Mouse (Mus musculus) kidney, postnatal 0 days (tissue): Measurements from ENCODE around the gene Pdf. TPM values are rescaled to one million over a fixed set of nuclear protein-coding genes. Genes with fewer than 3 reads are reported as not detected.

Experiments used
- ATAC-seq: fragments of 200-750 bp; cut with Nextera tagmentation; replicated peaks from 2 replicates; pipeline ENCODE4 v1.8.0; 2017; ENCODE audit warnings: low read depth, moderate number of reproducible peaks, moderate TSS enrichment, moderate library complexity; ENCODE audit not compliant: low FRiP score
- DNase-seq: peaks from one replicate; pipeline ENCODE4 v3.0.0-alpha.2; 2016; ENCODE audit warnings: low spot score
- H3K27ac ChIP-seq: fragments of 300-500 bp; sonication (generic); 2 replicates; pipeline ENCODE4 v1.5.1; 2014; ENCODE audit warnings: mild to moderate bottlenecking
- H3K27me3 ChIP-seq: fragments of 300-500 bp; sonication (generic); 2 replicates; pipeline ENCODE4 v1.6.1; 2014; ENCODE audit warnings: low read length, mixed read lengths; ENCODE audit not compliant: insufficient read depth
- H3K36me3 ChIP-seq: fragments of 300-500 bp; sonication (generic); 2 replicates; pipeline ENCODE4 v1.6.1; 2014; ENCODE audit warnings: low read length, mixed read lengths; ENCODE audit not compliant: insufficient read depth
- H3K4me1 ChIP-seq: fragments of 300-500 bp; sonication (generic); replicated peaks from 2 replicates; pipeline ENCODE4 v1.6.1; 2014; ENCODE audit warnings: antibody characterized with exemption, low read length, mixed read lengths; ENCODE audit not compliant: insufficient read depth
- H3K4me2 ChIP-seq: fragments of 300-500 bp; sonication (generic); 2 replicates; pipeline ENCODE4 v1.6.1; 2014; ENCODE audit warnings: mild to moderate bottlenecking, low read length, moderate library complexity, mixed read lengths
- H3K4me3 ChIP-seq: fragments of 300-500 bp; sonication (generic); replicated peaks from 2 replicates; pipeline ENCODE4 v1.5.1; 2014; ENCODE audit warnings: low read depth, low read length
- H3K9ac ChIP-seq: fragments of 300-500 bp; sonication (generic); 2 replicates; pipeline ENCODE4 v1.6.1; 2014; ENCODE audit warnings: low read depth, low read length
- H3K9me3 ChIP-seq: fragments of 300-500 bp; sonication (generic); replicated peaks from 2 replicates; pipeline ENCODE4 v1.6.1; 2016; ENCODE audit warnings: low read length, inconsistent platforms, mixed read lengths
- CTCF ChIP-seq: IDR thresholded peaks from 2 replicates; pipeline ENCODE4 v1.5.1; 2016; ENCODE audit warnings: antibody characterized with exemption, low read depth, mild to moderate bottlenecking, moderate library complexity
- WGBS: fragments of 180-500 bp; shearing (Covaris S2); extraction: QIAGEN DNeasy Blood & Tissue Kit; methylation state at CpG from one replicate; pipeline ENCODE4 v1.1.7; 2014; 5-methylcytosine and 5-hydroxymethylcytosine counted together
- polyA plus RNA-seq: library from polyadenylated mRNA; unstranded; fragments of >200 nt; fragmentation: Nextera tagmentation; extraction: Ambion mirVana; gene quantifications from 2 replicates; pipeline ENCODE4 v1.2.1, GENCODE M21; 2015

Gene Pdf
- polyA plus RNA-seq, 1 experiment from 2014 or later, result 51.6 TPM

DNA sequence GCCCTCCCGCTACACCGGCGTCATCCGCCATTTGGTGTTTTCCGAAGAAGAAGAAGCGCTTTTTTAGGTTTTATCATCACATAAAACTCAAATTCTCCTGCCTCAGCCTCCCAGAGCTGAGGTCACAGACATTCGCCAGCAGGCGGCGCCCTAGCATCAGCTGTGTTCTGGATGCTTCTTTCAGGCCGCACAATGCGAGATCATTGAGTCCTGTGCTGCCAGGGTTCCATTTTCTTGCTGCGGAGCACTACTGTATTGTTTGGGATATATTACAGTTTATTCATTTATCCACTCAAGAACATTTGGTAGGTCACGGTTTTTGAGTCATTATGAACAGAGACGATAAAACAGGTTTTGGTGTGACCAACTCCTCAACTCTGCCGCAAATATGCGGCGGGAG is 36.9 kb upstream of the Pdf start:
- H3K36me3 ChIP-seq, result peaks cover 23% of the 10 kb centered on the region
- no peak for DNase-seq

GRCm38 (mm10) chr8:107076239-107076888 is 27.9 kb upstream of the Pdf start:
- no peaks in the 10 kb centered on the region for H3K4me1 ChIP-seq
- H3K27me3 ChIP-seq, result no peaks in the 10 kb centered on the region
- 86% methylated on average over 7 of the region's 7 CpGs for WGBS
- TF ChIP-seq CTCF, result no peak
- H3K4me2 ChIP-seq, result no peak overlapping the region
- no peak overlapping the region for H3K27ac ChIP-seq
- H3K9ac ChIP-seq, result no peak overlapping the region
- DNase-seq (no peak), ATAC-seq (no peak)
- H3K4me3 ChIP-seq, result no peak overlapping the region
- no peaks in the 10 kb centered on the region for H3K9me3 ChIP-seq
- peaks cover 68% of the 10 kb centered on the region for H3K36me3 ChIP-seq

More for the DNA sequence above, 36.9 kb upstream of the Pdf start:
- 97% methylated on average over 17 of the region's 17 CpGs for WGBS
- Histone ChIP-seq H3K9ac (no peak overlapping the region), H3K4me1 (no peaks in the 10 kb centered on the region), H3K4me3 (no peak overlapping the region), H3K27ac (no peak overlapping the region), H3K9me3 (no peaks in the 10 kb centered on the region), H3K4me2 (no peak overlapping the region), H3K27me3 (no peaks in the 10 kb centered on the region)
- ATAC-seq, result no peak
- peak; percentile 44 for TF ChIP-seq CTCF

DNA sequence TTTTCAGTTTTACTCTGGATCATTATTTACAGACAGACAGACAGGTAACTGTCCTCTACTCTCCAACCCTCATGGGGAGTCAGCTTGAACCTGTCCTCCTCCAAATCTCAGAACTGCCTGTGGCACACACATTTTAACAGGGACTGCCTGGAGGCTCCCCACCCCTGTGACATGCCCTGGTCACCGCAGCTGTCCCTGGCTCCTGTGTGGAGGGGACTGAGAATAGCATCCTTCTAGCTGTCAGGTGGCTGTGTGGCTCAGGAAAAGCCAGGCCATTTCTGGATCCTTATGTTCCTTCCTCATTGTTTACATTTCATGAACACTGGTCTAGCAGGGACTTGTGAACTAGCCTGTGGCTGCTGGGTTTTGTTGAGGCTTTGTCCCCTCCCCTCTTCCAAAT is 25.7 kb upstream of the Pdf start:
- H3K9me3 ChIP-seq, result no peaks in the 10 kb centered on the region
- H3K4me1 ChIP-seq, result no peaks in the 10 kb centered on the region
- H3K36me3 ChIP-seq, result peaks cover 63% of the 10 kb centered on the region
- no peak overlapping the region for H3K27ac ChIP-seq
- WGBS, result 85% methylated on average over 1 of the region's 1 CpGs
- DNase-seq, result no peak
- no peak for TF ChIP-seq CTCF
- ATAC-seq, result no peak
- no peak overlapping the region for H3K4me2 ChIP-seq
- H3K4me3 ChIP-seq, result no peak overlapping the region
- no peaks in the 10 kb centered on the region for H3K27me3 ChIP-seq
- no peak overlapping the region for H3K9ac ChIP-seq

DNA sequence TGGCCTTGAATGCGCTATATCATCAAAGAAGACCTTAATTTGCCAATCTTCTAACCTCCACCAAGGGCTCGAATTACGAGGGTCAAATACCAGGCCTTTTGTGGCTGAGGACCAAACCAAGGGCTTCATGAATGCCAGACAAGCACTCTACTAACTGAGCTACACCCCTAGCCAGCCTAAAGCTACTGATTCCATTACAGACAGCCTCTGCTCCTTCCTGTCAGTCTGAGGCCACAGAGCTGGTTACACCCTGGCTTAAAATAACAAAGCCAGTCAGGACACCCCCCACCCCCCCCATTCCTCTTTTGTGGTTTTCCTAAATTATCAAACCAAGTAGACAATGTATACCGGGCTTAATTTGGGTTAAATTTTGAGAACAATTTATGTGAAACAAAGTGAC is 25.3 kb upstream of the Pdf start:
- Histone ChIP-seq H3K4me2 (no peak overlapping the region), H3K4me3 (no peak overlapping the region), H3K9me3 (no peaks in the 10 kb centered on the region), H3K27ac (no peak overlapping the region), H3K27me3 (no peaks in the 10 kb centered on the region), H3K36me3 (peaks cover 59% of the 10 kb centered on the region), H3K4me1 (no peaks in the 10 kb centered on the region), H3K9ac (no peak overlapping the region)
- DNase-seq (no peak), ATAC-seq (no peak)
- 76% methylated on average over 4 of the region's 4 CpGs for WGBS
- no peak for TF ChIP-seq CTCF

DNA sequence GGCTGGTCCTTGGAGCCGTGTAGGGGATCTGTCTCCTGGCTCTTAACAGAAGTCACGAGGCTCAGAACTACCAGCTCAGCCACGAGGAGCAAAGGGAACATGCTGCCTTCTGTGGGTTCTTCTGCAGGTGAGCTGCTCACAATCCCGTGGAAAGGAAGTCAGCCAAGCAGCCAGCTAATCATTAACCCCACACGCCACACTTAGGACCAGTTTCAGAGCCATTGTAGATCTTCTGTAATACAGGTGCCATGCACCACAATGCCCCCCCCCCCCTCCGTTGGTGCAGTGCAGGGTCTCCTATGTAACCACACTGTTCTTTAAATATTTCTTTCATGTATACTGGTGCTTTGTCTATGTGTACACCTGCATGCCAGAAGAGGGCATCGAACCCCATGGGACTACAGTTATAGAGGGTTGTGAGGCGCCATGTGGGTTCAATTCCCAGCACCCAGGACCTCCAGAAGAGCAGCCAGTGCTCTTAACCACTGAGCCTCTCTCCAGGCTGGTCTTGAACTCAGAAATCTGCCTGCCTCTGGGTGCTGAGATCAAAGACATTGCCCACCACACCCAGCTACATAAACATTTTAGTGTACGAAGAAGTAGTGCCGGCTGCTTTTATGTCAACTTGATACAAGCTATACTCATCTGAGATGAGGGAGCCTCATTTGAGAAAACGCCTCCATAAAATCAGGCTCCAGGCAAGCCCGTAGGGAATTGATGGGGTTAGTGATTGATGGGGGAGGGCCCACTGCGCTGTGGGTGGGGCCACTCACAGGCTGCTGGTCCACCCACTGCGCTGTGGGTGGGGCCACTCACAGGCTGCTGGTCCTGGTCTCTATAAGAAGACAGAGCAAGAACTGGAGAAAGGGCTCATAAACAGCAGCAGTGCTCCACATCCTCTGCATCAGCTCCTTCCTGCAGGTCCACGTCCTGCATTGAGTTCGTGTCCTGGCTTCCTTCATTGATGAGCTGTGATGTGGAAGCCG is 17.4 kb upstream of the Pdf start, which contains the start of gene Tmed6:
TSS of gene Tmed6 (minus strand) at position 134 of the 986 bp plus-strand sequence.
- no peaks in the 10 kb centered on the region for H3K9me3 ChIP-seq
- no peak for TF ChIP-seq CTCF
- DNase-seq (peak; percentile 29), ATAC-seq (peak; percentile 73; the same call in 1 of the 2 replicates)
- 43% methylated on average over 17 of the region's 17 CpGs for WGBS
- peak within 1 kb of the TSS; percentile 68 for H3K27ac ChIP-seq
- no peak within 1 kb of the TSS for H3K4me3 ChIP-seq
- H3K36me3 ChIP-seq, result peaks cover 10% of the 10 kb centered on the region; the same call in 1 of the 2 replicates
- H3K4me2 ChIP-seq, result no peak within 1 kb of the TSS
- no peaks in the 10 kb centered on the region for H3K4me1 ChIP-seq
- H3K27me3 ChIP-seq, result no peaks in the 10 kb centered on the region
- H3K9ac ChIP-seq, result no peak within 1 kb of the TSS

DNA sequence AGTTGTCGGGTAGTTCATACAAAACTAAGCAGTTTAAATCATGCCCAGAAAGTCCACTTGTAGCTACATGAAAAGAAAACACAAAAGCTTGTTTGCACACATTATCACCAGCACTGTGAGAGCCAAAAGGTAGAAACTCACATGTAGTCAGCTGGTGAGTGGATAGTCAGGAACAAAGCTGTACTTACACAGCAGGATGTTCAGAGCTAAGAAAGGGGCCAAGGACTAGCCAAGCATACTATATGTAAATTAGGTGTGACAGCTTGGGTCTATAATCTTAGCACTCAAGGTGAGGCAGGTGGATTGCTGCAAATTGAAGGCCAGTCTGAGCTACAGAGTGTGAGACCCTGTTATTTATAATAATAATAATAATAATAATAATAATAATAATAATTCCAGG is 14.2 kb upstream of the Pdf start:
- 0 out of 2 replicates have a peak, but pooled peaks cover 4% of the 10 kb centered on the region for H3K36me3 ChIP-seq
- no peaks in the 10 kb centered on the region for H3K27me3 ChIP-seq
- H3K4me1 ChIP-seq, result peaks cover 4% of the 10 kb centered on the region; the same call in 1 of the 2 replicates
- H3K4me2 ChIP-seq, result no peak overlapping the region
- no peak for TF ChIP-seq CTCF
- ATAC-seq, result no peak
- H3K9me3 ChIP-seq, result no peaks in the 10 kb centered on the region
- no peak for DNase-seq
- no peak overlapping the region for H3K9ac ChIP-seq
- no peak overlapping the region for H3K4me3 ChIP-seq
- 79% methylated on average over 1 of the region's 1 CpGs for WGBS
- H3K27ac ChIP-seq, result no peak overlapping the region
